Mouse (Mus musculus) ES-E14 (cell line): ENCODE results near the gene Lmo2.

ENCODE experiments used
- CHD2 ChIP-seq: IDR thresholded peaks from 2 replicates; pipeline ENCODE4 v1.6.1; 2014; ENCODE audit warnings: mild to moderate bottlenecking, low read depth, low read length, inconsistent platforms
- MAFK ChIP-seq: IDR thresholded peaks from 2 replicates; pipeline ENCODE4 v1.6.1; 2014; ENCODE audit warnings: mild to moderate bottlenecking, low read depth, low read length, inconsistent platforms; ENCODE audit not compliant: insufficient read depth

- TF ChIP-seq MAFK (no peak), CHD2 (no peak)
Observed at GRCm38 (mm10) chr2:103947982-103948655, 9.7 kb upstream of the Lmo2 start.
